40 mouse cellular contexts compared by ENCODE assay signal in genomic region chr9:49396006-49396405, GRCm38 (mm10). TPM values are rescaled to one million over a fixed set of nuclear protein-coding genes. Genes with fewer than 3 reads are reported as not detected.
"Had no signal": no experiment of that assay in that cellular context is flagged by ENCODE, and none has a peak within 500 bp of the region (broad histone marks: within the 10 kb centered on the region; RNA-seq: fewer than 3 reads in every experiment).

No protein-coding gene starts in this region.

- ATAC-seq: hindbrain, postnatal 0 days; intestine, embryonic 16.5 days; liver, embryonic 12.5 days had no signal

- H3K27me3 ChIP-seq: heart, embryonic 13.5 days; heart, embryonic 15.5 days; hindbrain, embryonic 13.5 days; hindbrain, embryonic 15.5 days; kidney, embryonic 15.5 days; limb, embryonic 13.5 days; limb, embryonic 15.5 days; liver, embryonic 12.5 days had no signal

- H3K36me3 ChIP-seq: heart, embryonic 13.5 days; heart, embryonic 15.5 days; hindbrain, embryonic 13.5 days; hindbrain, embryonic 15.5 days; kidney, embryonic 15.5 days; limb, embryonic 13.5 days; limb, embryonic 15.5 days; liver, embryonic 12.5 days had no signal

- H3K4me2 ChIP-seq: heart, embryonic 11.5 days; heart, embryonic 13.5 days; heart, embryonic 15.5 days; hindbrain, embryonic 13.5 days; hindbrain, embryonic 15.5 days; kidney, embryonic 15.5 days; limb, embryonic 13.5 days; limb, embryonic 15.5 days; liver, embryonic 12.5 days had no signal

- DNase-seq: gastrocnemius, postnatal 14 days; gastrocnemius, postnatal 36 days; heart, adult 11 months; heart, adult 2 months; heart, postnatal 14 days; heart, postnatal 36 days; kidney, adult 11 months; kidney, adult 2 months; kidney, adult 9 months; kidney, postnatal 14 days; kidney, postnatal 36 days; layer of hippocampus, adult 9-11 months; layer of hippocampus, postnatal 36 days; left cerebral cortex, postnatal 4 days had no signal

- H3K4me3 ChIP-seq: heart, adult 2 months; heart, embryonic 13.5 days; heart, embryonic 15.5 days; hindbrain, embryonic 13.5 days; hindbrain, embryonic 15.5 days; kidney, embryonic 15.5 days; limb, embryonic 13.5 days; limb, embryonic 15.5 days; liver, embryonic 12.5 days had no signal

- H3K4me1 ChIP-seq: heart, embryonic 13.5 days; heart, embryonic 15.5 days; hindbrain, embryonic 13.5 days; hindbrain, embryonic 15.5 days; kidney, embryonic 15.5 days; limb, embryonic 13.5 days; limb, embryonic 15.5 days; liver, embryonic 12.5 days had no signal

- H3K9ac ChIP-seq: heart, embryonic 13.5 days; heart, embryonic 15.5 days; hindbrain, embryonic 13.5 days; hindbrain, embryonic 15.5 days; kidney, embryonic 15.5 days; limb, embryonic 13.5 days; limb, embryonic 15.5 days; liver, embryonic 12.5 days had no signal

- H3K27ac ChIP-seq: heart, adult 2 months; heart, embryonic 13.5 days; heart, embryonic 15.5 days; hindbrain, embryonic 13.5 days; hindbrain, embryonic 15.5 days; hindbrain, postnatal 0 days; kidney, embryonic 15.5 days; kidney, postnatal 0 days; limb, embryonic 13.5 days; limb, embryonic 15.5 days; liver, embryonic 12.5 days had no signal

- H3K9me3 ChIP-seq: heart, embryonic 13.5 days; heart, embryonic 15.5 days; hindbrain, embryonic 13.5 days; hindbrain, embryonic 15.5 days; kidney, embryonic 15.5 days; limb, embryonic 13.5 days; limb, embryonic 15.5 days; liver, embryonic 12.5 days had no signal

RNA-seq across cellular contexts. Expression of gene Ankk1, which starts 30.8 kb away (rescaled TPM):
- total RNA-seq: gastrocnemius, adult 18-20 months; gastrocnemius, adult 8-10 months; gastrocnemius, postnatal 14 days; gastrocnemius, postnatal 36 days; heart, adult 2 months; heart, postnatal 14 days; heart, postnatal 36 days; hematopoietic stem cell, adult 5-6 weeks; layer of hippocampus, adult 18-20 months; layer of hippocampus, adult 8-10 months; layer of hippocampus, postnatal 14 days; layer of hippocampus, postnatal 36 days; left cerebral cortex, adult 18-20 months; left cerebral cortex, postnatal 25 days; left cerebral cortex, postnatal 4 days; liver, adult 2 months had no signal
- polyA plus RNA-seq: heart, adult 2 months; heart, embryonic 11.5 days; heart, embryonic 13.5 days; heart, embryonic 15.5 days; heart, postnatal 0 days; hindbrain, embryonic 11.5 days; hindbrain, embryonic 13.5 days; hindbrain, embryonic 15.5 days; hindbrain, postnatal 0 days; intestine, embryonic 14.5 days; intestine, embryonic 16.5 days; kidney, adult 2 months; kidney, embryonic 15.5 days; kidney, postnatal 0 days; large intestine, adult 2 months; limb, embryonic 11.5 days; limb, embryonic 13.5 days; limb, embryonic 15.5 days; liver, adult 2 months; liver, embryonic 12.5 days had no signal

RNA-seq across cellular contexts. Expression of gene Drd2, which starts 55.6 kb away (rescaled TPM):
- total RNA-seq: gastrocnemius, adult 18-20 months; gastrocnemius, adult 8-10 months; gastrocnemius, postnatal 14 days; gastrocnemius, postnatal 36 days; hematopoietic stem cell, adult 5-6 weeks; liver, adult 2 months had no signal
- polyA plus RNA-seq: heart, embryonic 11.5 days; intestine, embryonic 16.5 days; kidney, postnatal 0 days; large intestine, adult 2 months; limb, embryonic 11.5 days; limb, embryonic 13.5 days; limb, embryonic 15.5 days; liver, adult 2 months; liver, embryonic 12.5 days had no signal
